Comparison of ENCODE assay signal across 9 mouse cellular contexts in genomic region chr5:65130528-65131210, GRCm38 (mm10). TPM values are rescaled to one million over a fixed set of nuclear protein-coding genes. Genes with fewer than 3 reads are reported as not detected.
DNase-seq lines count a peak whose midpoint lies in the region; ATAC-seq and TF ChIP-seq lines count a peak whose summit lies in the region.
"Had no signal": no experiment of that assay in that cellular context is flagged by ENCODE, and none has a peak within 500 bp of the region (broad histone marks: within the 10 kb centered on the region; RNA-seq: fewer than 3 reads in every experiment).

No protein-coding gene starts in this region.

- H3K27ac ChIP-seq in cerebellum, adult 2 months (ENCODE audit: insufficient read depth, low read length): no peak overlapping the region
- H3K27ac ChIP-seq in neural tube, embryonic 11.5 days (ENCODE audit: low read depth, low read length): peak overlapping the region; percentile 71

- no peaks in the 10 kb centered on the region for H3K27me3 ChIP-seq in cerebellum, adult 2 months (ENCODE audit: control insufficient read depth, insufficient read depth, low read length)
- no peaks in the 10 kb centered on the region for H3K27me3 ChIP-seq in neural tube, embryonic 11.5 days (ENCODE audit: control insufficient read depth, insufficient read depth, low read length)

- no peaks in the 10 kb centered on the region for H3K9me3 ChIP-seq in neural tube, embryonic 11.5 days (ENCODE audit: control insufficient read depth, low read length)

- peak; percentile 92 for ATAC-seq in neural tube, embryonic 11.5 days (ENCODE audit: insufficient read depth, low FRiP score, low TSS enrichment)

- no peak for TF ChIP-seq CTCF in cerebellum, adult 2 months (IDR thresholded peaks at IDR 0.05; ENCODE audit: borderline replicate concordance, insufficient read depth, low read depth, low read length)

- H3K9ac ChIP-seq in neural tube, embryonic 11.5 days (ENCODE audit: low read length): peak overlapping the region; percentile 62; the same call in 1 of the 2 replicates

- no peak for TF ChIP-seq POLR2A in cerebellum, adult 2 months (IDR thresholded peaks at IDR 0.05; ENCODE audit: borderline replicate concordance, insufficient read depth, low read length)

- H3K4me3 ChIP-seq in cerebellum, adult 2 months (replicated peaks; ENCODE audit: insufficient read depth, low read depth, low read length): peak overlapping the region; percentile 68
- peak overlapping the region; percentile 46 for H3K4me3 ChIP-seq in neural tube, embryonic 11.5 days (ENCODE audit: low read depth, low read length)
- H3K4me3 ChIP-seq: myocyte had no signal

- WGBS in cerebellum, adult 2 months: 6% methylated on average over 12 of the region's 12 CpGs
- 2% methylated on average over 12 of the region's 12 CpGs for WGBS in neural tube, embryonic 11.5 days

- H3K4me2 ChIP-seq in neural tube, embryonic 11.5 days (ENCODE audit: low read depth): peak overlapping the region; percentile 41

- intact Hi-C loops in gastrocnemius, postnatal 14 days (cut with DNase I; ENCODE audit: low total_unique reads): no loop called here

- peak; percentile 28 for DNase-seq in cerebellum, adult 2 months
- no peak for DNase-seq in cerebellum, adult 9-11 months
- DNase-seq in right cerebral cortex, postnatal 10 days (ENCODE audit: low spot score in 2 of 2): peak; percentile 65 to 78
- DNase-seq in right cerebral cortex, postnatal 36 days (ENCODE audit: low spot score in 2 of 2): no peak
- DNase-seq in layer of hippocampus, adult 9-11 months: peak; percentile 20
- DNase-seq in neural tube, embryonic 11.5 days (ENCODE audit: low spot score): peak; percentile 77
- no peak for DNase-seq in thymus, postnatal 25 days
- no peak for DNase-seq in gastrocnemius, postnatal 14 days

- H3K36me3 ChIP-seq in neural tube, embryonic 11.5 days (ENCODE audit: control insufficient read depth, insufficient read depth, low read length): no peaks in the 10 kb centered on the region

- H3K4me1 ChIP-seq in cerebellum, adult 2 months (ENCODE audit: control insufficient read depth, insufficient read depth, low read length): no peaks in the 10 kb centered on the region
- H3K4me1 ChIP-seq in neural tube, embryonic 11.5 days (ENCODE audit: control insufficient read depth, insufficient read depth, low read length): no peaks in the 10 kb centered on the region

RNA-seq across cellular contexts. Expression of gene Klhl5, which starts 23.3 kb away (rescaled TPM):
- 33.6 and 36.0 TPM in 2 replicates for polyA plus RNA-seq in cerebellum, adult 2 months (2012; rRNA removed)
- 24.6 and 26.9 TPM in 2 replicates for polyA plus RNA-seq in neural tube, embryonic 11.5 days (2014; fragmentation: Nextera tagmentation; extraction: Ambion mirVana)
- 10 to 100 TPM in 1 of 2 experiments, 1 to 10 TPM in 1; 9.0 to 10.0 TPM for total RNA-seq in gastrocnemius, postnatal 14 days (2021)

RNA-seq across cellular contexts. Expression of gene Tmem156, which starts 38.7 kb away (rescaled TPM):
- polyA plus RNA-seq in cerebellum, adult 2 months (2012; rRNA removed): 0.08 and 0.16 TPM in 2 replicates
- 0.21 and 0.32 TPM in 2 replicates for polyA plus RNA-seq in neural tube, embryonic 11.5 days (2014; fragmentation: Nextera tagmentation; extraction: Ambion mirVana)
- not detected for total RNA-seq in gastrocnemius, postnatal 14 days (2021)

Comparison
In these comparisons a context has a peak if more than half of its experiments do, and no peak if none do; other contexts are left out.
1. DNase-seq: peak in cerebellum, adult 2 months (2 of 2), right cerebral cortex, postnatal 10 days (2 of 2), layer of hippocampus, adult 9-11 months (single experiment) and neural tube, embryonic 11.5 days (single experiment); none in cerebellum, adult 9-11 months (single experiment), right cerebral cortex, postnatal 36 days (0 of 2), thymus, postnatal 25 days (single experiment) and gastrocnemius, postnatal 14 days (single experiment).